Mouse (Mus musculus) liver, postnatal 0 days (tissue): ENCODE measurements around the gene Tmem185b. TPM values are rescaled to one million over a fixed set of nuclear protein-coding genes. Genes with fewer than 3 reads are reported as not detected.

Experiments used
- ATAC-seq: fragments of 200-750 bp; cut with Nextera tagmentation; 2 replicates; pipeline ENCODE4 v1.8.0; 2017; ENCODE audit warnings: mild to moderate bottlenecking, moderate library complexity
- DNase-seq: peaks from one replicate; pipeline ENCODE4 v3.0.0-alpha.2; 2016
- H3K27ac ChIP-seq: fragments of 300-500 bp; sonication (generic); 2 replicates; pipeline ENCODE4 v1.5.1; 2014; ENCODE audit warnings: antibody characterized with exemption, moderate library complexity, mild to moderate bottlenecking, low read depth
- H3K27me3 ChIP-seq: fragments of 300-500 bp; sonication (generic); 2 replicates; pipeline ENCODE4 v1.6.1; 2014; ENCODE audit warnings: low read length, control low read depth, mixed read lengths; ENCODE audit not compliant: insufficient read depth
- H3K36me3 ChIP-seq: fragments of 300-500 bp; sonication (generic); replicated peaks from 2 replicates; pipeline ENCODE4 v1.6.1; 2014; ENCODE audit warnings: mild to moderate bottlenecking, control low read depth, low read length, moderate library complexity, mixed read lengths; ENCODE audit not compliant: insufficient read depth
- H3K4me1 ChIP-seq: fragments of 300-500 bp; sonication (generic); 2 replicates; pipeline ENCODE4 v1.6.1; 2014; ENCODE audit warnings: antibody characterized with exemption, mild to moderate bottlenecking, control low read depth; ENCODE audit not compliant: insufficient read depth
- H3K4me2 ChIP-seq: fragments of 300-500 bp; sonication (generic); 2 replicates; pipeline ENCODE4 v1.6.1; 2014; ENCODE audit warnings: low read depth, mild to moderate bottlenecking, low read length, moderate library complexity, mixed read lengths
- H3K4me3 ChIP-seq: fragments of 300-500 bp; sonication (generic); 2 replicates; pipeline ENCODE4 v1.5.1; 2014; ENCODE audit warnings: low read depth, low read length
- H3K9ac ChIP-seq: fragments of 300-500 bp; sonication (generic); replicated peaks from 2 replicates; pipeline ENCODE4 v1.6.1; 2014; ENCODE audit warnings: mild to moderate bottlenecking, moderate library complexity
- H3K9me3 ChIP-seq: fragments of 300-500 bp; sonication (generic); 2 replicates; pipeline ENCODE4 v1.6.1; 2016; ENCODE audit warnings: mild to moderate bottlenecking, control low read depth, low read length, mixed read lengths
- CTCF ChIP-seq: sonication (generic); IDR thresholded peaks from 2 replicates; pipeline ENCODE4 v1.5.1; 2016; ENCODE audit warnings: antibody characterized with exemption, low read depth
- EP300 ChIP-seq: IDR thresholded peaks from 2 replicates; pipeline ENCODE4 v1.6.1; 2016; ENCODE audit warnings: antibody characterized with exemption, low read depth, mild to moderate bottlenecking
- WGBS: fragments of 180-500 bp; shearing (Covaris S2); extraction: QIAGEN DNeasy Blood & Tissue Kit; methylation state at CpG from one replicate; pipeline ENCODE4 v1.1.7; 2014; ENCODE audit not compliant: insufficient replicate concordance; 5-methylcytosine and 5-hydroxymethylcytosine counted together
- polyA plus RNA-seq: library from polyadenylated mRNA; unstranded; fragments of >200 nt; fragmentation: Nextera tagmentation; extraction: Ambion mirVana; gene quantifications from 2 replicates; pipeline ENCODE4 v1.2.1, GENCODE M21; 2015

Gene Tmem185b
- polyA plus RNA-seq, 1 experiment from 2014 or later, result 12.7 TPM

GRCm38 (mm10) chr1:119519286-119519685 lies 6.7 kb upstream of the Tmem185b start:
- DNase-seq (no peak), ATAC-seq (no peak)
- Histone ChIP-seq H3K36me3 (no peaks in the 10 kb centered on the region), H3K27me3 (no peaks in the 10 kb centered on the region), H3K9me3 (no peaks in the 10 kb centered on the region), H3K4me2 (no peak overlapping the region), H3K27ac (no peak overlapping the region), H3K4me1 (peaks cover 11% of the 10 kb centered on the region; the same call in 1 of the 2 replicates), H3K4me3 (no peak overlapping the region), H3K9ac (no peak overlapping the region)
- TF ChIP-seq CTCF (no peak), EP300 (no peak)
- 78% methylated on average over 6 of the region's 6 CpGs for WGBS

DNA sequence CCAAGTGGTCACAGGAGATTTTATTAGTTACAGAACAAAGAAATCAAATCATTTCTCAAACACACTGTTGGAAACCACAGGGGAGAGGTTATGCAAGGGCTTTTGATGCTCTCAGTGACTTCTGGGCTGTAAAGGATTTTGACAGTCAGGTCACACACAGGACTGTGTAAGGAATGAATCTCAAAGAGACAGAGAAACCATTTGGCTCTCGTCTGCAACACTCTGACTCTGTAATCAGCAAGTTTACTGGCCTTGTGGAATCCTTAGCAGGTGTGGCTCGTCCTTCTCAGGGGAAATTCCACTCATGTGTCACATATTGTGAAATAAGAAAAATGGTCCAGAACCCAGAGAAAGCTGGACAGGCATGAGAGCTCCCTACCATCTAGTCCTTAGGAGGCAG lies 4.9 kb upstream of the Tmem185b start:
- Histone ChIP-seq H3K9me3 (no peaks in the 10 kb centered on the region), H3K4me2 (no peak overlapping the region), H3K4me1 (peaks cover 21% of the 10 kb centered on the region), H3K27me3 (no peaks in the 10 kb centered on the region), H3K27ac (no peak overlapping the region), H3K4me3 (no peak overlapping the region), H3K36me3 (no peaks in the 10 kb centered on the region), H3K9ac (no peak overlapping the region)
- DNase-seq (no peak), ATAC-seq (no peak)
- 60% methylated on average over 2 of the region's 2 CpGs for WGBS
- no peak for TF ChIP-seq CTCF
- TF ChIP-seq EP300, result no peak

DNA sequence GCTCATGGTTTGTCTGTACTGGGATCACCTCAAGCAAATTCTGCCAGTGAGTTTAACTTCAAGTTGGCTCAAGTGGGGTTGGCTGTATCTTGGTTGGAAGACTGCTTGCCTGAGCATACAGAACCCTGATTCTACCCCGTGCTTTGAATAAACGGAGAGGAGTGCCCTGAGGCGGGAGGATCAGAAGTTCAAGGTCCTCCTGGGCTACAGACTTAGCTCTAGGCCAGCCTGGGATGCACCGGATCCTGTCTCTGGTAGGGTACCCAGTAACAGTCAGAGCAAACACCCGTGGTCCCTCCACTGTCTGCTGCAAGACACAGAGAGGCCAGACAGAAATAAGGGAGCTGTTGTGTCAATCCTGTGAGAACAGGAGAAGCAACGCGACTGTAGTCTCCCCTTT lies 4.3 kb upstream of the Tmem185b start:
- Histone ChIP-seq H3K27me3 (no peaks in the 10 kb centered on the region), H3K4me3 (no peak overlapping the region), H3K9ac (no peak overlapping the region), H3K36me3 (no peaks in the 10 kb centered on the region), H3K4me1 (peaks cover 26% of the 10 kb centered on the region), H3K4me2 (no peak overlapping the region), H3K27ac (no peak overlapping the region), H3K9me3 (no peaks in the 10 kb centered on the region)
- ATAC-seq, result no peak
- 65% methylated on average over 7 of the region's 7 CpGs for WGBS
- no peak for DNase-seq
- TF ChIP-seq CTCF (no peak), EP300 (no peak)

DNA sequence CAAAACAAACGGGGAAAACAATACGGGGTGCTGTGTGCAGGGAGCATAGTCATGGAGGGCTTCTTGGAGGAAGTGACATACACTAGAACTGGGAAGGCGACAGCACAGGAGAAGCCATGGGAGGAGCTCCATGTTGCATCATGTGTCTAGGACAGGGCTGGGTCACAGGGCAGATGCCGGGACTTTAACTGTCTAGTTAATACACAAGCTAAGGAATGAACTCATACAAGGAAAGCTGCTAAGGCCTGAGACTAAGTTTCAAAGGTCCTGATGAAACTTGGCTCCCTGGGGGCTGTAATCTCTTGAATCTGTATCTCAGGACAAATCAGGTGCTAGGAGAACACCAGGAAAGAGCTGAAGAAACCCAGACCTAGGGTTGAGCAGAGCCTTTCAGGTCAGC lies 3.2 kb upstream of the Tmem185b start:
- H3K4me3 ChIP-seq, result no peak overlapping the region
- TF ChIP-seq CTCF, result no peak
- TF ChIP-seq EP300, result no peak
- ATAC-seq (peak; percentile 18; the same call in 1 of the 2 replicates), DNase-seq (no peak)
- no peak overlapping the region for H3K9ac ChIP-seq
- H3K36me3 ChIP-seq, result peaks cover 5% of the 10 kb centered on the region; the same call in 1 of the 2 replicates
- no peak overlapping the region for H3K4me2 ChIP-seq
- 63% methylated on average over 4 of the region's 4 CpGs for WGBS
- peaks cover 28% of the 10 kb centered on the region for H3K4me1 ChIP-seq
- no peaks in the 10 kb centered on the region for H3K9me3 ChIP-seq
- H3K27me3 ChIP-seq, result no peaks in the 10 kb centered on the region
- no peak overlapping the region; the same call in 1 of the 2 replicates for H3K27ac ChIP-seq

DNA sequence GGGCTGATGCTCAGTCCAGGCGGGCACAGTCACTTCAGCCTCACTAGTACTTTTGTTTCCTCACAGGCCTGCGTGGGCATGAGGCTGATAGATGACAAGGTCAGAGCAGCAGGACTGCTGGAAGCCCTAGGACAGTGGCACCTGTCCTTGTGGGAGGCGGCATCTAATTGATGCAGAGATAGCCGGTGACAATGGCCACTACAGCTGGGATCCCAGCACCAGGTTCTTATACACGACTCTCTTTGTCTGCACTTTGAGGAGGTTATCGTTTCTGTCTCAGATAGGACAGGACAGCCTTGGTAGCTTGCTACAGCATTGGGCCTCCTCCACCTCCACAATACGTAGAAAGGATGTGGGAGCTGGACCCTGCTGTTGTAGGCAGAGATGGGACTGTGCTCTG lies 2.6 kb upstream of the Tmem185b start:
- 75% methylated on average over 7 of the region's 7 CpGs for WGBS
- H3K4me3 ChIP-seq, result no peak overlapping the region
- peaks cover 5% of the 10 kb centered on the region; the same call in 1 of the 2 replicates for H3K36me3 ChIP-seq
- no peaks in the 10 kb centered on the region for H3K9me3 ChIP-seq
- H3K4me1 ChIP-seq, result peaks cover 28% of the 10 kb centered on the region
- DNase-seq (no peak), ATAC-seq (no peak)
- no peak overlapping the region for H3K27ac ChIP-seq
- no peaks in the 10 kb centered on the region for H3K27me3 ChIP-seq
- no peak overlapping the region for H3K9ac ChIP-seq
- no peak overlapping the region for H3K4me2 ChIP-seq
- TF ChIP-seq CTCF, result no peak
- no peak for TF ChIP-seq EP300

- ATAC-seq, result no peak
- 85% methylated on average over 7 of the region's 7 CpGs for WGBS
- peaks cover 28% of the 10 kb centered on the region for H3K4me1 ChIP-seq
- H3K4me3 ChIP-seq, result no peak overlapping the region
- H3K4me2 ChIP-seq, result no peak overlapping the region
- no peak for DNase-seq
- H3K9me3 ChIP-seq, result 0 out of 2 replicates have a peak, but pooled peaks cover 2% of the 10 kb centered on the region
- H3K27me3 ChIP-seq, result no peaks in the 10 kb centered on the region
- TF ChIP-seq EP300 (no peak), CTCF (no peak)
- no peak overlapping the region for H3K27ac ChIP-seq
- no peak overlapping the region for H3K9ac ChIP-seq
- peaks cover 5% of the 10 kb centered on the region; the same call in 1 of the 2 replicates for H3K36me3 ChIP-seq
Observed at GRCm38 (mm10) chr1:119523826-119524225, 2.1 kb upstream of the Tmem185b start.
